Mouse (Mus musculus): Measurements from ENCODE around the gene Agr2.

GRCm38 (mm10) chr12:36019572-36019971 lies 26.9 kb downstream of the Agr2 start:
- TF ChIP-seq CTCF (conservative IDR thresholded peaks at IDR 0.05; ENCODE audit: low read length) (no peak), NANOG (IDR thresholded peaks at IDR 0.05; ENCODE audit: borderline replicate concordance, low read length) (no peak)

All from E14TG2a.4 (cell line).